Mouse (Mus musculus) cortical plate, adult 2 months (tissue): ENCODE data around the gene Actn1.

Experiments
- CTCF ChIP-seq: fragments of 200-500 bp; IDR thresholded peaks from 2 replicates; pipeline ENCODE4 v1.5.1; 2011; ENCODE audit warnings: mild to moderate bottlenecking, control low read depth, low read length; ENCODE audit not compliant: insufficient read depth; ENCODE audit errors: extremely low read depth
- POLR2A ChIP-seq: fragments of 200-500 bp; IDR thresholded peaks from 2 replicates; pipeline ENCODE4 v1.6.1; 2011; ENCODE audit warnings: mild to moderate bottlenecking, low read length, control low read depth; ENCODE audit not compliant: insufficient read depth; ENCODE audit errors: extremely low read depth

- no peak for TF ChIP-seq CTCF
- no peak for TF ChIP-seq POLR2A
Observed at GRCm38 (mm10) chr12:80291895-80292435, 31.8 kb upstream of the Actn1 start.
